Mouse (Mus musculus) hindbrain, embryonic 16.5 days (tissue): ENCODE results near the gene Pip4k2a. TPM values are rescaled to one million over a fixed set of nuclear protein-coding genes. Genes with fewer than 3 reads are reported as not detected.
A peak's percentile ranks its signal among the peaks of the same experiment; 100 is the strongest.

Source experiments
- ATAC-seq: fragments of 200-750 bp; cut with Nextera tagmentation; 2 replicates; pipeline ENCODE4 v1.8.0; 2017; ENCODE audit warnings: moderate TSS enrichment, moderate library complexity
- H3K27ac ChIP-seq: fragments of 300-500 bp; sonication (generic); 2 replicates; pipeline ENCODE4 v1.5.1; 2014; ENCODE audit warnings: low read depth, mild to moderate bottlenecking, control low read depth, low read length, moderate library complexity
- H3K27me3 ChIP-seq: fragments of 300-500 bp; sonication (generic); replicated peaks from 2 replicates; pipeline ENCODE4 v1.6.1; 2014; ENCODE audit warnings: low read length; ENCODE audit not compliant: control insufficient read depth, insufficient read depth
- H3K36me3 ChIP-seq: fragments of 300-500 bp; sonication (generic); 2 replicates; pipeline ENCODE4 v1.6.1; 2014; ENCODE audit warnings: mild to moderate bottlenecking, low read length, moderate library complexity, mixed read lengths; ENCODE audit not compliant: control insufficient read depth, insufficient read depth
- H3K4me1 ChIP-seq: fragments of 300-500 bp; sonication (generic); 2 replicates; pipeline ENCODE4 v1.6.1; 2014; ENCODE audit warnings: low read depth, low read length; ENCODE audit not compliant: control insufficient read depth, insufficient read depth
- H3K4me2 ChIP-seq: fragments of 300-500 bp; sonication (generic); 2 replicates; pipeline ENCODE4 v1.6.1; 2014; ENCODE audit warnings: mild to moderate bottlenecking, low read length, control low read depth, moderate library complexity
- H3K4me3 ChIP-seq: fragments of 300-500 bp; sonication (generic); 2 replicates; pipeline ENCODE4 v1.5.1; 2014; ENCODE audit warnings: mild to moderate bottlenecking, low read length, control low read depth, moderate library complexity
- H3K9ac ChIP-seq: fragments of 300-500 bp; sonication (generic); 2 replicates; pipeline ENCODE4 v1.6.1; 2014; ENCODE audit warnings: low read depth, mild to moderate bottlenecking, control low read depth, low read length, moderate library complexity
- H3K9me3 ChIP-seq: fragments of 300-500 bp; sonication (generic); 2 replicates; pipeline ENCODE4 v1.6.1; 2014; ENCODE audit warnings: mild to moderate bottlenecking, low read length, moderate library complexity; ENCODE audit not compliant: control insufficient read depth
- WGBS: fragments of 180-500 bp; shearing (Covaris S2); extraction: QIAGEN DNeasy Blood & Tissue Kit; methylation state at CpG from one replicate; pipeline ENCODE4 v1.1.7; 2014; 5-methylcytosine and 5-hydroxymethylcytosine counted together
- polyA plus RNA-seq: library from polyadenylated mRNA; unstranded; fragments of >200 nt; fragmentation: Nextera tagmentation; extraction: Ambion mirVana; gene quantifications from 2 replicates; pipeline ENCODE4 v1.2.1, GENCODE M21; 2015

The Pip4k2a gene
- polyA plus RNA-seq, 1 experiment from 2014 or later = 10.2 TPM

GRCm38 (mm10) chr2:18813683-18814446 lies 184.1 kb downstream of the Pip4k2a start:
- no peak overlapping the region for H3K4me2 ChIP-seq
- 61% methylated on average over 11 of the region's 11 CpGs for WGBS
- no peaks in the 10 kb centered on the region for H3K27me3 ChIP-seq
- no peaks in the 10 kb centered on the region for H3K9me3 ChIP-seq
- H3K36me3 ChIP-seq = no peaks in the 10 kb centered on the region
- no peaks in the 10 kb centered on the region for H3K4me1 ChIP-seq
- no peak overlapping the region for H3K27ac ChIP-seq
- no peak overlapping the region for H3K4me3 ChIP-seq
- H3K9ac ChIP-seq = no peak overlapping the region
- no peak for ATAC-seq

GRCm38 (mm10) chr2:18807961-18808360 lies 190.0 kb downstream of the Pip4k2a start:
- ATAC-seq = no peak
- WGBS = 79% methylated on average over 2 of the region's 2 CpGs
- H3K4me3 ChIP-seq = no peak overlapping the region
- no peak overlapping the region for H3K4me2 ChIP-seq
- H3K9me3 ChIP-seq = no peaks in the 10 kb centered on the region
- no peaks in the 10 kb centered on the region for H3K27me3 ChIP-seq
- no peaks in the 10 kb centered on the region for H3K4me1 ChIP-seq
- H3K36me3 ChIP-seq = no peaks in the 10 kb centered on the region
- H3K9ac ChIP-seq = no peak overlapping the region
- H3K27ac ChIP-seq = no peak overlapping the region

- Histone ChIP-seq H3K4me3 (peak overlapping the region; percentile 48), H3K27ac (no peak overlapping the region)
These were observed 196.6 kb downstream of the Pip4k2a start for GRCm38 (mm10) chr2:18801281-18801862.

GRCm38 (mm10) chr2:18800646-18801251 lies 197.2 kb downstream of the Pip4k2a start:
- Histone ChIP-seq H3K4me2 (peak overlapping the region; percentile 79), H3K27ac (peak overlapping the region; percentile 87), H3K4me1 (peaks cover 19% of the 10 kb centered on the region), H3K36me3 (no peaks in the 10 kb centered on the region), H3K9ac (peak overlapping the region; percentile 65), H3K9me3 (no peaks in the 10 kb centered on the region), H3K4me3 (peak overlapping the region; percentile 48), H3K27me3 (no peaks in the 10 kb centered on the region)
- 5% methylated on average over 24 of the region's 24 CpGs for WGBS
- no peak for ATAC-seq

More at GRCm38 (mm10) chr2:18801281-18801862, 196.6 kb downstream of the Pip4k2a start:
- 0 out of 2 replicates have a peak, but pooled peaks have one; percentile 12 for ATAC-seq
- 7% methylated on average over 19 of the region's 19 CpGs for WGBS
- Histone ChIP-seq H3K36me3 (no peaks in the 10 kb centered on the region), H3K9ac (peak overlapping the region; percentile 65), H3K4me2 (peak overlapping the region; percentile 79), H3K27me3 (no peaks in the 10 kb centered on the region), H3K4me1 (peaks cover 19% of the 10 kb centered on the region), H3K9me3 (no peaks in the 10 kb centered on the region)

DNA sequence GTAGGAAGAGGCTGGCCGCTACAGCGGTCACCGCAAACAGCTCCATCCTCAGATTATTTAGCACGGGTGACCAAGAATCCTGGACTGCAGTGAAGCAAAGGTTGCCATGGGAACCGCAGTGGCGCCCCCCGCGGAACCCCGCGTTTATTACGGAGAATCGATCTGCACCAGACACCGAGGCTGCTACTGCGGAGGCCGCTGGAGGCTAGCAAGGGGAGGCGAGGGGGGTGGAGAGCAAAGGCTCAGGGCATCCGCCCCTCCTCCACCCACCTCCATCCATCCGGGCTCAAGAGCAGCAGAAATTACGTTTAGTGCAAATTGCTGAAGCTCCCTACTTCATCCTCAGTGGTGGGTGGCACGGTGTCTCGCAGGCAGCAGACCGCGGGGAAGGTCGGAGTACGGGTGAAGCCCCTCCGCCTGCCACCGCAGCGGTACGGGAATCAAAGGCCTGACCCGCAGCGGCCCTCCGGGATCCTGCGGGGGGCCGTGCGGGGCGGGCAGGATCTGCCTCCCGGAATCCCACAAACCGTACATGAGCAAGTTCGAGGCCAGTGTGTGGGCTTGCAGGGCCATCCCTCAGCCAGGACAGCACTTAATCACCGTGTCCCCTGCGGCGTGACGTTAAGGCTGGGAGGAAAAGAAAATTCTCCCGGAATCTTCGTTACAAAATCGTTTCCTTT lies 197.8 kb downstream of the Pip4k2a start:
- WGBS = under 1% methylated on average over 46 of the region's 46 CpGs
- peak overlapping the region; percentile 79 for H3K4me2 ChIP-seq
- no peaks in the 10 kb centered on the region for H3K36me3 ChIP-seq
- H3K4me3 ChIP-seq = peak overlapping the region; percentile 48
- H3K4me1 ChIP-seq = peaks cover 19% of the 10 kb centered on the region
- no peaks in the 10 kb centered on the region for H3K27me3 ChIP-seq
- peak; percentile 91 for ATAC-seq
- peak overlapping the region; percentile 87 for H3K27ac ChIP-seq
- peak overlapping the region; percentile 65 for H3K9ac ChIP-seq
- H3K9me3 ChIP-seq = no peaks in the 10 kb centered on the region

GRCm38 (mm10) chr2:18799265-18799965 lies 198.5 kb downstream of the Pip4k2a start:
- ATAC-seq = peak; percentile 65
- Histone ChIP-seq H3K36me3 (no peaks in the 10 kb centered on the region), H3K27me3 (no peaks in the 10 kb centered on the region), H3K4me3 (peak overlapping the region; percentile 48), H3K9ac (peak overlapping the region; percentile 65), H3K9me3 (no peaks in the 10 kb centered on the region), H3K4me2 (peak overlapping the region; percentile 79), H3K4me1 (peaks cover 19% of the 10 kb centered on the region), H3K27ac (peak overlapping the region; percentile 87)
- 6% methylated on average over 17 of the region's 17 CpGs for WGBS

DNA sequence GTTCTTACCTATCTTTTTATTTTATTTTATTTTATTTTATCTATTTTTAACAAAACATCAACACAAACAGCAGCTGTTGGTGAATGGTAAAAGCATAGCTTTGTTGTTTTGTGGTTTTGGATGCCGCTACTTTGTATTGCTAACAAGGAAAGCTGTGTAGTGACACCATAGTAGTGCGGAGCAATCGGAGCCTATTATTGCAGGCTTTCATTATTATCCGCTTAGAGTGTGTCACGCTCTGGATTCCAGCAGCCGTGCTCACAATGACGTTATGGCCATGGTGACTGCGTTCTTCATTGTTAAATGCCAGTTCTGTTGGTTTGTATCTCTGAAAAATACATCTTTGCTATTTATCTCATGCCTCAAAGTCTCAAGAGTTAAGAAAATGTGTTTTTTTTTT lies 200.2 kb downstream of the Pip4k2a start:
- no peak for ATAC-seq
- Histone ChIP-seq H3K27ac (no peak overlapping the region), H3K9ac (no peak overlapping the region)

DNA sequence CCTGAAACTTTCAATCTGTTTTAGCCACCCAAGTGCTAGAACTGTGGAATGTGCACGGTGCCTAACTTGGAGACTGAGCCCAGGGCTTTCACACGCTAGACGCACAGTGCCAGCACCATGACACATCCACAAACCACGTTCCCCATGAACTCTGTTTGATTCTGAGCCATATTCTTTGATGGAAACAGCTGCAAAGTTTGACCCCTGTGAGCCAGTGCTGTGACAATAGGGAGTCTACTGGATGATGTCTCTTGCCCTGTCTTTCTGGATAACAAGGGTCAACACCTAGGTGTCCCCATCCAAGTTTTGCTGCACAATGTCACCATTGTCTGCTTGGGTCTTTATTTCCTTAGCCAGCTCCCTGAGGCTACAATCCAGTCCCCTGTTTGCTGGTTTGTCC lies 203.7 kb downstream of the Pip4k2a start:
- peaks cover 3% of the 10 kb centered on the region; the same call in 1 of the 2 replicates for H3K4me1 ChIP-seq
- no peak overlapping the region for H3K27ac ChIP-seq
- no peaks in the 10 kb centered on the region for H3K9me3 ChIP-seq
- no peaks in the 10 kb centered on the region for H3K36me3 ChIP-seq
- no peak overlapping the region for H3K9ac ChIP-seq
- H3K4me2 ChIP-seq = no peak overlapping the region
- H3K4me3 ChIP-seq = no peak overlapping the region
- no peak for ATAC-seq
- H3K27me3 ChIP-seq = no peaks in the 10 kb centered on the region
- 67% methylated on average over 4 of the region's 4 CpGs for WGBS

More for the DNA sequence above, 200.2 kb downstream of the Pip4k2a start:
- peak overlapping the region; percentile 36 for H3K4me2 ChIP-seq
- H3K4me3 ChIP-seq = no peak overlapping the region
- H3K36me3 ChIP-seq = no peaks in the 10 kb centered on the region
- H3K4me1 ChIP-seq = peaks cover 19% of the 10 kb centered on the region
- 24% methylated on average over 8 of the region's 8 CpGs for WGBS
- H3K9me3 ChIP-seq = no peaks in the 10 kb centered on the region
- no peaks in the 10 kb centered on the region for H3K27me3 ChIP-seq
